22 mouse cellular contexts compared by ENCODE assay signal in the genomic region with DNA sequence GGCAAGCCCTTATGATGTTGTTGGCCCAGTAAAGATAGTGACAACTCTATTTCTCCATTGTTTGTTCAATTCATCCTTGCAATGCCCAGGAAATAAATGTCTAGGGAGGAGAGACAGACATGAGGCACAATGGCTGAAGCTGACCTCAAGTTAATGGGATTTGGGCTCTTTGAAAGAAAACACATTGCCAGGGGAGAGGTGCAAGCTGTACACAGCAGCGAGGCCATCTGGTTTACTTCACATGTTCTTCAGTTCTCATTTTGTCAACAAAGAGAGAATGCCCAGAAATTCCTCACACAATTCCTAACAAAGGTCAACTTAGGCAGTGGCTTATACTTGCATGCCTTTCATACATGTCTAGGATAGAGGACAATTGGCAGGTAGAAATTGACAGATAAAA.
DNase-seq lines count a peak whose midpoint lies in the region; ATAC-seq lines count a peak whose summit lies in the region.
"Had no signal": no experiment of that assay in that cellular context is flagged by ENCODE, and none has a peak within 500 bp of the region (broad histone marks: within the 10 kb centered on the region; RNA-seq: fewer than 3 reads in every experiment).

No protein-coding gene starts in this region.

- intact Hi-C loops in heart, postnatal 14 days (cut with DNase I): no loop called here

- no peak overlapping the region for H3K27ac ChIP-seq in heart, embryonic 11.5 days (ENCODE audit: low read depth, low read length)
- H3K27ac ChIP-seq: forebrain, embryonic 15.5 days; kidney, postnatal 0 days; neural tube, embryonic 13.5 days had no signal

- DNase-seq in heart, postnatal 14 days: peak; percentile 1 to 4
- peak; percentile 7 for DNase-seq in adipocyte (ENCODE audit: low spot score)
- DNase-seq in embryo, embryonic 10.5 days (ENCODE audit: low spot score): peak; percentile 2
- DNase-seq in lung, postnatal 36 days: peak; percentile 23
- no peak for DNase-seq in thymus, postnatal 14 days
- DNase-seq in adrenal gland, postnatal 36 days: no peak
- DNase-seq: adrenal gland, postnatal 14 days; cerebellum, adult 18-20 months; cerebellum, postnatal 25 days; gastrocnemius, postnatal 36 days; kidney, adult 18-20 months; liver, postnatal 0 days; midbrain, embryonic 14.5 days; right cerebral cortex, adult 18-20 months; spleen, adult 18-20 months had no signal

- no peak overlapping the region for H3K9ac ChIP-seq in heart, embryonic 11.5 days (ENCODE audit: low read depth, low read length)
- H3K9ac ChIP-seq: forebrain, embryonic 15.5 days; liver, postnatal 0 days; neural tube, embryonic 13.5 days had no signal

- no peak for ATAC-seq in heart, embryonic 11.5 days (replicated peaks; ENCODE audit: insufficient number of reproducible peaks, low FRiP score, low TSS enrichment)
- ATAC-seq: activated CD4-positive, CD25-positive, alpha-beta regulatory T cell, adult 4 months; forebrain, embryonic 15.5 days; liver, postnatal 0 days; Patski had no signal

- no peak overlapping the region for H3K4me2 ChIP-seq in heart, embryonic 11.5 days
- H3K4me2 ChIP-seq: forebrain, embryonic 15.5 days; neural tube, embryonic 13.5 days had no signal

- H3K27me3 ChIP-seq in heart, embryonic 11.5 days (ENCODE audit: control insufficient read depth, insufficient read depth, low read length): no peaks in the 10 kb centered on the region
- H3K27me3 ChIP-seq: forebrain, embryonic 15.5 days; megakaryocyte, embryonic 14.5 days; neural tube, embryonic 13.5 days; Patski had no signal

- no peak overlapping the region for H3K4me3 ChIP-seq in heart, embryonic 11.5 days (ENCODE audit: low read depth, low read length)
- H3K4me3 ChIP-seq: forebrain, embryonic 15.5 days; megakaryocyte, embryonic 14.5 days; neural tube, embryonic 13.5 days had no signal

- no peaks in the 10 kb centered on the region for H3K4me1 ChIP-seq in heart, embryonic 11.5 days (ENCODE audit: control insufficient read depth, insufficient read depth, low read length)
- H3K4me1 ChIP-seq: forebrain, embryonic 15.5 days; megakaryocyte, embryonic 14.5 days; neural tube, embryonic 13.5 days had no signal

- H3K36me3 ChIP-seq in heart, embryonic 11.5 days (ENCODE audit: control insufficient read depth, insufficient read depth, low read length): no peaks in the 10 kb centered on the region
- H3K36me3 ChIP-seq: forebrain, embryonic 15.5 days; neural tube, embryonic 13.5 days had no signal

- no peaks in the 10 kb centered on the region for H3K9me3 ChIP-seq in heart, embryonic 11.5 days (replicated peaks; ENCODE audit: control insufficient read depth, low read length)
- H3K9me3 ChIP-seq: forebrain, embryonic 15.5 days; megakaryocyte, embryonic 14.5 days; neural tube, embryonic 13.5 days had no signal

- WGBS in heart, embryonic 11.5 days (ENCODE audit: insufficient replicate concordance): 56% methylated on average over 1 of the region's 1 CpGs

Comparison
In these comparisons a context has a peak if more than half of its experiments do, and no peak if none do; other contexts are left out.
1. DNase-seq: peak in heart, postnatal 14 days (2 of 2), adipocyte (single experiment), embryo, embryonic 10.5 days (single experiment) and lung, postnatal 36 days (single experiment); none in thymus, postnatal 14 days (single experiment) and adrenal gland, postnatal 36 days (0 of 2).